Mouse (Mus musculus) G1E (cell line): ENCODE results near the gene Capns1.

Experiments used
- CTCF ChIP-seq: IDR thresholded peaks from 2 replicates; pipeline ENCODE4 v1.5.1; 2012; ENCODE audit warnings: low read depth, low read length, inconsistent platforms, mixed read lengths
- GATA1 ChIP-seq: IDR thresholded peaks from 2 replicates; pipeline ENCODE4 v1.6.1; 2012; ENCODE audit warnings: borderline replicate concordance, low read length, inconsistent platforms, mixed read lengths
- GATA2 ChIP-seq: IDR thresholded peaks from 2 replicates; pipeline ENCODE4 v1.6.1; 2012; ENCODE audit warnings: low read depth, low read length, inconsistent platforms, borderline replicate concordance
- POLR2AphosphoS5 ChIP-seq: IDR thresholded peaks from 2 replicates; pipeline ENCODE4 v1.6.1; 2012; ENCODE audit warnings: low read depth, low read length, inconsistent platforms; ENCODE audit not compliant: insufficient replicate concordance
- TAL1 ChIP-seq: conservative IDR thresholded peaks from 2 replicates; pipeline ENCODE4 v1.6.1; 2012; ENCODE audit warnings: low read depth, low read length, inconsistent platforms, mixed read lengths

GRCm38 (mm10) chr7:30202895-30203690, 4.5 kb upstream of the Capns1 start:
- TF ChIP-seq CTCF (no peak), TAL1 (no peak), GATA1 (no peak), POLR2AphosphoS5 (no peak), GATA2 (no peak)
